Mouse (Mus musculus) fat pad, adult 2 months (tissue): ENCODE results near the gene Bcas3.

Source experiments
- DNase-seq: peaks from one replicate; pipeline ENCODE4 v3.0.0-alpha.2; 2011; ENCODE audit warnings: low read depth, low spot score; ENCODE audit errors: extremely low read depth

Gene Bcas3

GRCm38 (mm10) chr11:85367823-85368222 is 14.9 kb downstream of the Bcas3 start:
- DNase-seq: no peak

GRCm38 (mm10) chr11:85379091-85379490 is 26.1 kb downstream of the Bcas3 start:
- DNase-seq: no peak

- DNase-seq: no peak
Observed at GRCm38 (mm10) chr11:85380046-85380445, 27.1 kb downstream of the Bcas3 start.

- no peak for DNase-seq
Observed at GRCm38 (mm10) chr11:85382055-85382454, 29.1 kb downstream of the Bcas3 start.

- DNase-seq: no peak
Observed at GRCm38 (mm10) chr11:85383975-85384821, 31.2 kb downstream of the Bcas3 start.

GRCm38 (mm10) chr11:85392179-85392863 is 39.4 kb downstream of the Bcas3 start:
- no peak for DNase-seq

GRCm38 (mm10) chr11:85392864-85393220 is 39.9 kb downstream of the Bcas3 start:
- no peak for DNase-seq

- no peak for DNase-seq
Observed at GRCm38 (mm10) chr11:85393990-85394389, 41.0 kb downstream of the Bcas3 start.

- DNase-seq: no peak
Observed at GRCm38 (mm10) chr11:85395361-85395760, 42.4 kb downstream of the Bcas3 start.

GRCm38 (mm10) chr11:85406531-85406930 is 53.6 kb downstream of the Bcas3 start:
- no peak for DNase-seq

GRCm38 (mm10) chr11:85407700-85408099 is 54.7 kb downstream of the Bcas3 start:
- DNase-seq: no peak

- DNase-seq: no peak
Observed at GRCm38 (mm10) chr11:85412319-85412718, 59.4 kb downstream of the Bcas3 start.

- no peak for DNase-seq
Observed at GRCm38 (mm10) chr11:85414476-85414875, 61.5 kb downstream of the Bcas3 start.

GRCm38 (mm10) chr11:85427353-85427752 is 74.4 kb downstream of the Bcas3 start:
- no peak for DNase-seq

- no peak for DNase-seq
Observed at GRCm38 (mm10) chr11:85428227-85428626, 75.3 kb downstream of the Bcas3 start.

GRCm38 (mm10) chr11:85430743-85431448 is 77.9 kb downstream of the Bcas3 start:
- DNase-seq: no peak

- no peak for DNase-seq
Observed at GRCm38 (mm10) chr11:85447375-85447774, 94.4 kb downstream of the Bcas3 start.

GRCm38 (mm10) chr11:85453598-85454304 is 100.8 kb downstream of the Bcas3 start:
- no peak for DNase-seq

GRCm38 (mm10) chr11:85454305-85454682 is 101.3 kb downstream of the Bcas3 start:
- DNase-seq: no peak

GRCm38 (mm10) chr11:85461536-85461935 is 108.6 kb downstream of the Bcas3 start:
- no peak for DNase-seq

GRCm38 (mm10) chr11:85469526-85469925 is 116.6 kb downstream of the Bcas3 start:
- DNase-seq: no peak
